ENCODE assay signal across 8 mouse cellular contexts in genomic region chr4:132308437-132309139, GRCm38 (mm10). TPM values are rescaled to one million over a fixed set of nuclear protein-coding genes. Genes with fewer than 3 reads are reported as not detected.
DNase-seq lines count a peak whose midpoint lies in the region; ATAC-seq lines count a peak whose summit lies in the region.

No protein-coding gene starts in this region.

- DNase-seq in CD4-positive helper T cell, adult 2 months (ENCODE audit: low read depth, low spot score) = peak; percentile 93
- peak; percentile 40 for DNase-seq in fat pad, adult 2 months (ENCODE audit: extremely low read depth, low read depth, low spot score)
- peak; percentile 94 for DNase-seq in kidney, postnatal 14 days
- DNase-seq in liver, embryonic 13.5 days = peak; percentile 79
- DNase-seq in neural tube, embryonic 10.5 days (ENCODE audit: extremely low spot score, low spot score) = peak; percentile 85

- H3K9me3 ChIP-seq in heart, embryonic 14.5 days (ENCODE audit: control insufficient read depth, low read length) = no peaks in the 10 kb centered on the region
- no peaks in the 10 kb centered on the region for H3K9me3 ChIP-seq in liver, embryonic 13.5 days (replicated peaks)
- H3K9me3 ChIP-seq in stomach, embryonic 16.5 days (replicated peaks; ENCODE audit: control insufficient read depth, low read length) = no peaks in the 10 kb centered on the region

- peak overlapping the region; percentile 94 for H3K27ac ChIP-seq in brown adipose tissue, adult 24 weeks (replicated peaks; ENCODE audit: low read depth, low read length)
- H3K27ac ChIP-seq in heart, embryonic 14.5 days (replicated peaks in 1 of 2; ENCODE audit: control insufficient read depth in 1 of 2, insufficient read depth in 1 of 2, low read depth in 2 of 2, low read length in 2 of 2) = peak overlapping the region; percentile 90 to 91
- H3K27ac ChIP-seq in liver, embryonic 13.5 days = peak overlapping the region; percentile 96
- peak overlapping the region; percentile 73 for H3K27ac ChIP-seq in stomach, embryonic 16.5 days (ENCODE audit: low read length)

- under 1% methylated on average over 41 of the region's 41 CpGs for WGBS in heart, embryonic 14.5 days
- under 1% methylated on average over 41 of the region's 41 CpGs for WGBS in liver, embryonic 13.5 days (ENCODE audit: insufficient replicate concordance)
- WGBS in stomach, embryonic 16.5 days = under 1% methylated on average over 41 of the region's 41 CpGs

- no peaks in the 10 kb centered on the region for H3K4me1 ChIP-seq in brown adipose tissue, adult 24 weeks (ENCODE audit: control insufficient read depth, insufficient read depth, insufficient read length, low read length)
- peaks cover 2 to 9% of the 10 kb centered on the region in 2 experiments; a peak in 3 of 4 replicates for H3K4me1 ChIP-seq in heart, embryonic 14.5 days (ENCODE audit: control insufficient read depth in 2 of 2, insufficient read depth in 2 of 2, low read length in 2 of 2)
- peaks cover 36% of the 10 kb centered on the region for H3K4me1 ChIP-seq in liver, embryonic 13.5 days (replicated peaks)
- H3K4me1 ChIP-seq in stomach, embryonic 16.5 days (ENCODE audit: control insufficient read depth, insufficient read depth, low read length) = peaks cover 11% of the 10 kb centered on the region

- ATAC-seq in heart, embryonic 14.5 days (ENCODE audit: insufficient number of reproducible peaks, insufficient read depth, low FRiP score, low read depth) = peak; percentile 88
- ATAC-seq in liver, embryonic 13.5 days (ENCODE audit: low read depth) = peak; percentile 85
- peak; percentile 90 for ATAC-seq in stomach, embryonic 16.5 days (ENCODE audit: insufficient read depth, low FRiP score)

- no peaks in the 10 kb centered on the region for H3K27me3 ChIP-seq in heart, embryonic 14.5 days (ENCODE audit: control insufficient read depth, insufficient read depth, low read length)
- H3K27me3 ChIP-seq in liver, embryonic 13.5 days = no peaks in the 10 kb centered on the region
- no peaks in the 10 kb centered on the region for H3K27me3 ChIP-seq in stomach, embryonic 16.5 days (ENCODE audit: control insufficient read depth, insufficient read depth, low read length)

- peak overlapping the region; percentile 88 for H3K4me2 ChIP-seq in heart, embryonic 14.5 days (ENCODE audit: low read length)
- peak overlapping the region; percentile 84 for H3K4me2 ChIP-seq in liver, embryonic 13.5 days
- H3K4me2 ChIP-seq in stomach, embryonic 16.5 days (ENCODE audit: low read depth, low read length) = peak overlapping the region; percentile 95

- peaks cover 40% of the 10 kb centered on the region for H3K36me3 ChIP-seq in heart, embryonic 14.5 days (ENCODE audit: control insufficient read depth, insufficient read depth, low read length)
- H3K36me3 ChIP-seq in liver, embryonic 13.5 days = peaks cover 41% of the 10 kb centered on the region
- peaks cover 22% of the 10 kb centered on the region for H3K36me3 ChIP-seq in stomach, embryonic 16.5 days (ENCODE audit: control insufficient read depth, insufficient read depth, low read length)

- H3K9ac ChIP-seq in heart, embryonic 14.5 days (ENCODE audit: low read length) = peak overlapping the region; percentile 96
- peak overlapping the region; percentile 92 for H3K9ac ChIP-seq in liver, embryonic 13.5 days
- peak overlapping the region; percentile 77 for H3K9ac ChIP-seq in stomach, embryonic 16.5 days (ENCODE audit: low read length)

- H3K4me3 ChIP-seq in brown adipose tissue, adult 24 weeks (ENCODE audit: insufficient read depth, low read depth, low read length) = peak overlapping the region; percentile 96
- H3K4me3 ChIP-seq in heart, embryonic 14.5 days (ENCODE audit: control insufficient read depth in 1 of 2, insufficient read depth in 1 of 2, low read depth in 1 of 2, low read length in 2 of 2) = peak overlapping the region; percentile 77 to 79
- H3K4me3 ChIP-seq in liver, embryonic 13.5 days (replicated peaks) = peak overlapping the region; percentile 83
- peak overlapping the region; percentile 60 for H3K4me3 ChIP-seq in stomach, embryonic 16.5 days (replicated peaks; ENCODE audit: low read length)

RNA-seq across cellular contexts. Expression of gene Rab42, which starts 5.4 kb away (rescaled TPM):
- 2.3 TPM in 1 of 2 replicates, not detected in the other for polyA plus RNA-seq in brown adipose tissue, adult 24 weeks (2012; ENCODE audit: insufficient read depth, insufficient read length, missing spikeins)
- polyA plus RNA-seq in heart, embryonic 14.5 days (2014; fragmentation: Nextera tagmentation; extraction: Ambion mirVana) = 1.2 and 1.4 TPM in 2 replicates
- 0.44 and 1.2 TPM in 2 replicates for polyA plus RNA-seq in liver, embryonic 13.5 days (2015; fragmentation: Nextera tagmentation; extraction: Ambion mirVana)
- 1.5 and 2.2 TPM in 2 replicates for polyA plus RNA-seq in stomach, embryonic 16.5 days (2015; fragmentation: Nextera tagmentation; extraction: Ambion mirVana)

RNA-seq across cellular contexts. Expression of gene Trnau1ap, which starts 20.8 kb away (rescaled TPM):
- polyA plus RNA-seq in brown adipose tissue, adult 24 weeks (2012; ENCODE audit: insufficient read depth, insufficient read length, missing spikeins) = 35.1 and 36.5 TPM in 2 replicates
- polyA plus RNA-seq in heart, embryonic 14.5 days (2014; fragmentation: Nextera tagmentation; extraction: Ambion mirVana) = 74.0 and 80.6 TPM in 2 replicates
- 43.1 and 45.3 TPM in 2 replicates for polyA plus RNA-seq in liver, embryonic 13.5 days (2015; fragmentation: Nextera tagmentation; extraction: Ambion mirVana)
- polyA plus RNA-seq in stomach, embryonic 16.5 days (2015; fragmentation: Nextera tagmentation; extraction: Ambion mirVana) = 56.8 and 62.6 TPM in 2 replicates

RNA-seq across cellular contexts. Expression of gene Taf12, which starts 34.4 kb away (rescaled TPM):
- 25.0 and 27.8 TPM in 2 replicates for polyA plus RNA-seq in brown adipose tissue, adult 24 weeks (2012; ENCODE audit: insufficient read depth, insufficient read length, missing spikeins)
- polyA plus RNA-seq in heart, embryonic 14.5 days (2014; fragmentation: Nextera tagmentation; extraction: Ambion mirVana) = 29.4 and 30.9 TPM in 2 replicates
- polyA plus RNA-seq in liver, embryonic 13.5 days (2015; fragmentation: Nextera tagmentation; extraction: Ambion mirVana) = 53.3 and 62.2 TPM in 2 replicates
- polyA plus RNA-seq in stomach, embryonic 16.5 days (2015; fragmentation: Nextera tagmentation; extraction: Ambion mirVana) = 35.5 and 42.8 TPM in 2 replicates

RNA-seq across cellular contexts. Expression of gene Rcc1, which starts 44.8 kb away (rescaled TPM):
- 3.4 and 7.6 TPM in 2 replicates for polyA plus RNA-seq in brown adipose tissue, adult 24 weeks (2012; ENCODE audit: insufficient read depth, insufficient read length, missing spikeins)
- 18.9 and 21.1 TPM in 2 replicates for polyA plus RNA-seq in heart, embryonic 14.5 days (2014; fragmentation: Nextera tagmentation; extraction: Ambion mirVana)
- polyA plus RNA-seq in liver, embryonic 13.5 days (2015; fragmentation: Nextera tagmentation; extraction: Ambion mirVana) = 79.4 and 80.2 TPM in 2 replicates
- polyA plus RNA-seq in stomach, embryonic 16.5 days (2015; fragmentation: Nextera tagmentation; extraction: Ambion mirVana) = 62.6 and 64.0 TPM in 2 replicates

RNA-seq across cellular contexts. Expression of gene Gmeb1, which starts 47.2 kb away (rescaled TPM):
- polyA plus RNA-seq in brown adipose tissue, adult 24 weeks (2012; ENCODE audit: insufficient read depth, insufficient read length, missing spikeins) = 2.1 and 5.2 TPM in 2 replicates
- polyA plus RNA-seq in heart, embryonic 14.5 days (2014; fragmentation: Nextera tagmentation; extraction: Ambion mirVana) = 25.8 and 27.5 TPM in 2 replicates
- polyA plus RNA-seq in liver, embryonic 13.5 days (2015; fragmentation: Nextera tagmentation; extraction: Ambion mirVana) = 16.9 and 17.3 TPM in 2 replicates
- polyA plus RNA-seq in stomach, embryonic 16.5 days (2015; fragmentation: Nextera tagmentation; extraction: Ambion mirVana) = 25.6 and 28.7 TPM in 2 replicates

Comparison
In these comparisons a context has a peak if more than half of its experiments do, and no peak if none do; other contexts are left out.
1. Peak in every context shown above with its lines: DNase-seq, ATAC-seq, H3K4me3 ChIP-seq and H3K27ac ChIP-seq.
2. DNase-seq: peak in every context shown above with its lines; median percentile 94 in kidney, postnatal 14 days; 93 in CD4-positive helper T cell, adult 2 months; 85 in neural tube, embryonic 10.5 days; 79 in liver, embryonic 13.5 days; 40 in fat pad, adult 2 months.